Mouse (Mus musculus) embryo, embryonic 10 days (tissue): ENCODE data around the gene Tmtc4.
A peak's percentile ranks its signal among the peaks of the same experiment; 100 is the strongest.

Experiments
- DNase-seq: peaks from one replicate; pipeline ENCODE4 v3.0.0-alpha.2; 2015; ENCODE audit warnings: low spot score

Tmtc4 gene

DNA sequence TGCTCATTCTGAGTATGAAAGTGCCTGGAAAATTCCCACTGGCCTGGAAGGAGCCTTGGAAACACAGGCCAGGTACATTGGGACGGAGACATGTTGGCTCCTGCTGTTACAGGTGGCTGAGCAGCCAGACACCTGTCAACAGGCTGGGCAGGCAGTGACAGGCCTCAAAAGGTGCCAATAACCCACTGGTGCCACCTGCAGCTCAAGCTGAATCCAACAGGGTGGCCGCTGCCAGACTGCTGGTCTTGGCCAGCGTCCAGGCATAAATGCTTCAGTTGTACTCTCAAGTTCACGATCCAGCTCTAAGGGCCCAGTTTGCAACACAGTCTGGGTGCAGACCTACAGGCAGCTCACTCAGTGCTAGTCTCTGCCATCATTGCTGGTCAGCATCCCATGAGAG is 81.0 kb downstream of the Tmtc4 start:
- DNase-seq: no peak

- no peak for DNase-seq
Observed at GRCm38 (mm10) chr14:122902136-122902535, 81.7 kb downstream of the Tmtc4 start.

GRCm38 (mm10) chr14:122901715-122902114 is 82.1 kb downstream of the Tmtc4 start:
- DNase-seq: no peak

GRCm38 (mm10) chr14:122901177-122901576 is 82.7 kb downstream of the Tmtc4 start:
- DNase-seq: no peak

DNA sequence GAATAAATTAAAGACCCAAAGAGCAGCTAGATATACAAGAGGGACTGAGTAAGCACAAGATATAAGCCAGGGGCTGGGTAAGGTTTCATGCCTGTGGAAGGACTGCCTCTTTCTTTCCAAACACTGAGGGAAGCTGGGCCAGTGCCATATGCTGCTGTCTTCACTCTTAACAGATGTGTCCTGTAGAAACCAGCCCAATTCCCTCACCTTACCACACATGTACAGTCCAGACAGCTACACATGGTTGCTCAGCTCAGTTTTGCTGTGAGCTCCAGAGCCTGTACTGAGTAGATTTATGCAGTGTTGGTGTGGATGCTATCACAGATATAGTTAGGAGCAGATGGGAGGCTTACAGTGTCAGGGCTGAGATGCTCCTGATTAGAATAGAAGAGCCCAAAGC is 83.2 kb downstream of the Tmtc4 start:
- no peak for DNase-seq

GRCm38 (mm10) chr14:122898550-122898949 is 85.3 kb downstream of the Tmtc4 start:
- DNase-seq: no peak

GRCm38 (mm10) chr14:122896106-122896505 is 87.7 kb downstream of the Tmtc4 start:
- DNase-seq: no peak

- DNase-seq: no peak
Observed at GRCm38 (mm10) chr14:122891470-122891968, 92.3 kb downstream of the Tmtc4 start.

- DNase-seq: no peak
Observed at GRCm38 (mm10) chr14:122888480-122888872, 95.4 kb downstream of the Tmtc4 start.

GRCm38 (mm10) chr14:122887702-122888479 is 95.9 kb downstream of the Tmtc4 start:
- no peak for DNase-seq

DNA sequence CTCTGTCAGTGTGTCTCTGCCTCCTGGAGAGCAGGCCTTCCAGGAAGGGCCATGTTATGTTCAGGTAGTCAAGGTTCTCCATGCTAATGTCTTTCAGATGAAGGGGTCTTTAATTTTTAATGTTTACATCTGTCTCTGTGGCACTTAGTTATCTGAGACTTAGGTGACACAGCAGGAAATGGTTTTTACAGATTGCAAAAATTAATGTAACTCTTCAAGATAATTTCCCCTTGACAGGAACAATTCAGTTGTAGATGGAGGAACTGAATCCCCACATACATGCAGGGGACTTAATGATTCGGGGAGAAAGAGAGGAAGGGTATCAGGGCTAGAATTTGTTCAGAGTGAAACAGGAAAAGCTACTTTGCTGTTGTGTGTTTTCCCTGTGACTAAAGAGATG is 96.6 kb downstream of the Tmtc4 start:
- no peak for DNase-seq

DNA sequence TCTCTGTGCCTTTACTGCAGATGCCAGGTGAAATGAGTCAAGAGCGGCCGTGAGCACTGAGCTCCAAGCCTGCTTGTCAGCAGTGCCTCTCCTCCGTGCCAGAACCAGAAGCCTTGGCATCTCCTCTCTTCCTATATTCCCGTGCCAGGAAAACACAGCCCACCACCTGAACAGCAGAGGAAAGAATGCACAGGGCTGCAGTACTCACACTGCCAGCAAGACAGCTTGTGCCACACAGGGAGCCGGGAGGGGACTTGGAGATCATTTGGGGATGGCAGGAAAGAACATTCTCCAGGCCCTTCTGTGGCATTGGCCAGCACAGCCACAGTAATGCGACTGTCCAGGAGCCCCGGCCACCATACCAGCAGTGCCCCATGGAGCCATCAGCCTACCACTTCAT is 97.9 kb downstream of the Tmtc4 start:
- DNase-seq: no peak

DNA sequence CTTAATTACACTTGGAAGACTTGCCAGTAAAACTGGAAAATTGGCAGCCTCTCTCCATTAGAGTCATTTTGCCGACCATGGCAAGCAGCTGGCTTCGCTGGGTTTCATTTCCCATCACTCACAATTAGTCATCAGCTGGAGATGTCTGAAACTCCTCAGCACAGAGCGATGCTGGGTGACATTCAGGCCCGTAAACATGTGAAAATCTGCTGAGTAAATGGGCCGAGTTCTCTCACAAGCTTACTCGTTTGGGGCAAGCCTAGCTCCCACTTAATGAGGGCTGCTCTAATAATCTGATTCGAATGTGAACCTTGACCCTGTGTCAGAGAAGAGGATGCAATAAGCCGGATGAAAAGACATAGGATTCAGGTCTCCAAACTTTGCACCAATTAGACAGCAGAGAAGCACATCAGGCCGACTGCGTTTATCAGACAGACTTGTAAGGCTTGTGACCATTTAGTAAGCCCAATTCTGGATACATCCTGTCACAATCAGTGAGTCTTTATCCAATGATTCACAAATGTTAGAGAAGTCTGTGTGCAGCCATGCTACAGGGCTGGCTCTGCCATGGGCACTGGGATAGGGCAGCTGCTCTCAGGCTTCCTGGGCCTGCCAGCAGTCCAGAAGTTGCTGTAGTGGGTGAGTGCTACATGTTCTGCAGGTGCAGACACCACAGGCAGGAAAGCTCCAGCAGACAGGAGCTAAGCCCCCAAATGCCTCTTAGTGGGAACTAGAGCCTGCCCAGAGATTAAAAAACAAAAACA is 99.8 kb downstream of the Tmtc4 start:
- peak; percentile 21 for DNase-seq

DNA sequence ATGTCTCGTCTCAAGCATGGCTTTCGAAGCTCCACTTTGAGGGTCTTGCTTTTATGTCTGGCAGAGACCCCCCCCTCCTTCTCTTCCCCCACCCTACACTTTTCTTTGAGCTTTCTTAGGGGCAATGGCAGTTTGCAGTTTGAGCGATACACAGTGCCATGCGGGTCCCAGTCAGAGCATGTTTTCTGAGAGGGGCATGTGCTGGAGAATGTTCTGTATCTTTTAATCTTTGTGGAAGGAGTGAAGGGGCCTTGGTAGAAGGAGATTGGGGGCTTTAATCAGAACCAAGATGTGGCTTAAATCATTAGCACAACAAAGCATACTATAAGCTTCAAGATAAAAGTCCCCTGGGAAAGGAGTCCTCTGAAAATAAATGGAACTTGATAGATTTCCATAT is 100.4 kb downstream of the Tmtc4 start:
- no peak for DNase-seq

DNA sequence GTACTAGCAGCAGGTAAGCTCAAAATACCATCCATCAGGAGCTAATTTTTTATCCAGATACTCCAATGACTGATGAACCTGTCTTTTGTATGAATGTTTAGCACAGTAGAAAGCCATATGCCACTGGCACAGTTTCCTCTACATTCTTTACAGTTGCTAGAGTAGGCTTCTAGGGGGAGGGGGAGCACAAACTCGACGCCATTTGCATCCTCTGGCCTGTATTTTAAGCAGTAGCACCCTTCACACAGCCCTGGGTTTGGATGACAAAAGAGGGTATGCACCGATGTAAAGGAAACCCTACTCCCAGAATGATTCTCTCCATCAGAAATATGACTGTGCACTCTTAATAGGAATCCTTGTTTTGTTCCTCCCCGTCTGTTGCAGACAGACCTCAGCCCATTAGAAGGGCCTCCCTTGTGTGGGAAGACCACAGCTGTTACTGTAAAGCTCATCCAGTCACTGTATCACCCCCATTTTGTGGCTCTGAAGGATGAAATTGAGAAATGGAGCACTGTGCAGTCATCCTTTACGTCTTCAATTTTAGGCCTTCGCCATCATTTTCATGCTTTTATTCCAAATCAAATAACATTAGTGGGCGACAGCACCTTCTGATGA is 100.9 kb downstream of the Tmtc4 start:
- no peak for DNase-seq

DNA sequence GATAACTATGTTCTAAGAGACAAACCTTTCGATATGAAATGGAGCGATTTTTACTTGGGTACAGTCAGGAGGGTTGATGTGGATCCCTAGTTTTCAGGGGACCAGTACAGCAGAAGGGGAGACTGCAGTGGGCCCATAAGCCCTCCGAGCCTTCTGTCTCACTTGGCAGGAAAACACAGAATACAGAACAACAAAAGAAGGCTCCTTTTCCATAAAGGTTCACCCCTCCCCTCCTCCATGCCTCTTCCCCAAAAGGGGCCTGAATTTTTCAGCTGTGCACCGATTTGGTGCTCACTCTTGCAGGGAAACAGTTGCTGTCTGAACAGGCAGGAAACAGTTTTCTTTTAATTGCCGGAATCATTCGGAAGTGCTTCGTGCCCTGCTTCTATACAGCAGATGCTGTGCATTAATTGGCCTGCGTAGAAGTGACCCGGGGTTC is 101.6 kb downstream of the Tmtc4 start:
- DNase-seq: no peak

DNA sequence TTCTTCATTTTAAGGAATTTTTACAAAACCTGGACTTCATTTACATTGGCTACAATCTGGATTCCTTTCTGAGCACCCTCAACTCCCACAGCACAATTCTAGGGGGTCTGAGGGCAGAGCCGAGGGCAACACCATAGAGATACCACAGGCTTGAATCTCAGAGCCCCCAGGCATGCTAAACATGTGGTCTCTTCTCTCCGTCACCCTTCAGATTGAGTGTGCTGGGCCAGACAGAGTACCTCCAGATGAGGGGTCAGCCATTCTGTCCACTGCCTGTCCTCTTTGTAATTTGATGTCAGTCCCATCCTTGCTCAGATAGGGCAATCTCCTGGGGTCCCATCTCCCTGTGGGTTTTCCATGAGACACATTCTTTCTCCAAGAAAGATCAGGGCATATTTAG is 102.1 kb downstream of the Tmtc4 start:
- DNase-seq: peak; percentile 18

DNA sequence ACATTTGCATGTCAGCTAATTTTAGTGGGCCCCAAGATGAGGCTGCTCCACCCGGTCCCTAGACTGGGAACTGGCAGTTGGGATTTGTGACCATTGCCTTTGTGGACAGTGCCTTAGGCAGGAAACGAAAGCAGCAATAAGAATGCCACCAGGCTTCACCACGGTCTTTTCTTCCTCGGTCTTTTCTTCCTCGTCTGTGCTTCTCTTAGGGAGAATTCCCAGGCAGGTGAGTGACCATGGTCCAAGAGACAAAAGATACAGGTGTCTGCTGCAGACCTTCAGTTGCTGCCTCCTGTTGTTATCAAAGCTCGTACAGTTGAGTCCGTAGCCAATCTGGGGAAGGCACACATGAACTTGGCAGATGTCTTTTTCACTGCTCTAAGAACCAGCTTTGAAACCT is 103.5 kb downstream of the Tmtc4 start:
- no peak for DNase-seq

- DNase-seq: no peak
Observed at GRCm38 (mm10) chr14:122877787-122878186, 106.0 kb downstream of the Tmtc4 start.

DNA sequence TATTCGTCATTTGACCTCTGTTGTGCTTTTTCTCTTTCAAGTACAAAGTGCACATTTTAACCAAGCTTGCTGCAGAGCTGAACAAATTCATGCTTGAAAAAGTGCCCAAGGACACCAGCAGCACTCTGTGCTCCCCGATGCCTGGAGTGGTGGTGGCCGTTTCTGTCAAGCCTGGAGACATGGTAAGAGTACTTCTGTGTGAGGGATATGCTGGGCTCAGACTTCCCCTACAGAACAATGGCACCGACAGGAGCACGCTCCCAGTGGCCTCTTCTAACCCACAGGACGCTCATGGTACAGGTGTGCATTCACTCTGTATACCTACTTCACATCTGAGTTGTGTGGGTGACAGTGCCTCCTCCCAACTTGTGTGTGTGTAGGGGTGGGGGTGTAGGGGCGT is 107.1 kb downstream of the Tmtc4 start:
- DNase-seq: no peak

DNA sequence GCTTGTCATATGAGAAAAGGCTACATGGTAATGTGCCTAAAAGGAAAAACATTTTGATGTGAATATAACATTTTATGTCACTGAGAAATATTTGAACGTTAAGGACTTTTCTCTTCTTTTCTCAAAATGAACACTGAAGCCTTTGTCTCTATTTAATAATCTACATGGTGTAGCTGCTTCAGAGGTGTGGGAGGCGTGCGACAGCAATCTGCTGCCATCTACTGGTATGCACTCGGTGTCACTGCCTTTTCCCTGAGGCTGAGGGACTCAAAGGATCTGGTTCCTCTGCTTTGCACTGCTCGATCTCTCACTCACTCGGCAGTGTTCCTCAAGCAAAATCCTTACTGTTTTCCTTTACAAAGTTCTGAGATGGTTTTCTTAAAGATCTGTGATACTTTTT is 107.7 kb downstream of the Tmtc4 start:
- DNase-seq: peak; percentile 93

DNA sequence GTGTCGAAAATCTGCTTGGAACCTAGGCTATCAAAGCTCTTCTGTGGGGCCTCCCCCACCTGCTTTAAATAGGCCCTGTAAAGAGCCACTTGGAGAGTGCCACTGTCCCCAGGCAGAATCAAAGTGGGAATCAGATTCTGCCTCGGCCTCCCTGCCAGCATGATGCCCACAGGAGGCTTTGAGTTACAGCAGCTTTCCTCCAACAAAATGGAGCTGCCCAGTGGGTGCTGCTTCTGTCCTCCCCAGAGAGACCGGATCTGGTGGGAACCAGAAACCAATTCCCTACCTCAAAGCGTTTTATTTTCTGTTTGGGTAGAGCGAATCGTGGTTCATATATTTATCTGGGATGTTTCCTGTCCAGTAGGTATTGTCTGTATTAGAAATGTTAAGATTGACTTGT is 108.2 kb downstream of the Tmtc4 start:
- DNase-seq: no peak

GRCm38 (mm10) chr14:122875056-122875455 is 108.8 kb downstream of the Tmtc4 start:
- no peak for DNase-seq
